Mouse (Mus musculus) limb, embryonic 14.5 days (tissue): ENCODE data around the gene Trpm5. TPM values are rescaled to one million over a fixed set of nuclear protein-coding genes. Genes with fewer than 3 reads are reported as not detected.

Source experiments
- ATAC-seq: fragments of 200-750 bp; cut with Nextera tagmentation; 2 replicates; pipeline ENCODE4 v1.8.0; 2017; ENCODE audit warnings: low read depth, moderate number of reproducible peaks, moderate TSS enrichment; ENCODE audit not compliant: low FRiP score
- DNase-seq: peaks from one replicate; pipeline ENCODE4 v3.0.0-alpha.2; 2015; ENCODE audit warnings: low spot score
- H3K27ac ChIP-seq: fragments of 300-500 bp; sonication (generic); replicated peaks from 2 replicates; pipeline ENCODE4 v1.5.1; 2014; ENCODE audit warnings: low read depth, mild to moderate bottlenecking, low read length, moderate library complexity, mixed read lengths
- H3K27me3 ChIP-seq: fragments of 300-500 bp; sonication (generic); 2 replicates; pipeline ENCODE4 v1.6.1; 2014; ENCODE audit warnings: low read length, mixed read lengths; ENCODE audit not compliant: control insufficient read depth, insufficient read depth
- H3K36me3 ChIP-seq: fragments of 300-500 bp; sonication (generic); 2 replicates; pipeline ENCODE4 v1.6.1; 2014; ENCODE audit warnings: mild to moderate bottlenecking, low read length, moderate library complexity, mixed read lengths; ENCODE audit not compliant: control insufficient read depth, insufficient read depth
- H3K4me1 ChIP-seq: fragments of 300-500 bp; sonication (generic); 2 replicates; pipeline ENCODE4 v1.6.1; 2014; ENCODE audit warnings: antibody characterized with exemption, low read length, mixed read lengths; ENCODE audit not compliant: control insufficient read depth, insufficient read depth
- H3K4me2 ChIP-seq: fragments of 300-500 bp; sonication (generic); replicated peaks from 2 replicates; pipeline ENCODE4 v1.6.1; 2014; ENCODE audit warnings: low read depth, mild to moderate bottlenecking, low read length, moderate library complexity; ENCODE audit not compliant: severe bottlenecking
- H3K4me3 ChIP-seq: fragments of 300-500 bp; sonication (generic); replicated peaks from 2 replicates; pipeline ENCODE4 v1.5.1; 2014; ENCODE audit warnings: low read length
- H3K9ac ChIP-seq: fragments of 300-500 bp; sonication (generic); 2 replicates; pipeline ENCODE4 v1.6.1; 2014; ENCODE audit warnings: mild to moderate bottlenecking, low read depth, low read length, moderate library complexity; ENCODE audit not compliant: severe bottlenecking
- H3K9me3 ChIP-seq: fragments of 300-500 bp; sonication (generic); 2 replicates; pipeline ENCODE4 v1.6.1; 2016; ENCODE audit warnings: low read length; ENCODE audit not compliant: control insufficient read depth
- POLR2A ChIP-seq: fragments of 200-500 bp; IDR thresholded peaks from 2 replicates; pipeline ENCODE4 v1.8.0; 2012; ENCODE audit warnings: inconsistent platforms, mild to moderate bottlenecking, moderate library complexity, borderline replicate concordance; ENCODE audit not compliant: insufficient read depth, insufficient read length; ENCODE audit errors: extremely low read depth
- polyA plus RNA-seq, 2 experiments: library from polyadenylated mRNA; depleted of rRNA in 1 of 2; stranded (reverse) in 1 of 2; unstranded in 1 of 2; fragments of >200 nt; fragmentation: Nextera tagmentation in 1 of 2; extraction: Ambion mirVana in 1 of 2; gene quantifications; 2 replicates each; pipeline versions ENCODE4 v1.2.1 to v1.2.3; 2012 to 2014

Trpm5 gene
- polyA plus RNA-seq, 2 experiments: 24.1 to 63.4 TPM

DNA sequence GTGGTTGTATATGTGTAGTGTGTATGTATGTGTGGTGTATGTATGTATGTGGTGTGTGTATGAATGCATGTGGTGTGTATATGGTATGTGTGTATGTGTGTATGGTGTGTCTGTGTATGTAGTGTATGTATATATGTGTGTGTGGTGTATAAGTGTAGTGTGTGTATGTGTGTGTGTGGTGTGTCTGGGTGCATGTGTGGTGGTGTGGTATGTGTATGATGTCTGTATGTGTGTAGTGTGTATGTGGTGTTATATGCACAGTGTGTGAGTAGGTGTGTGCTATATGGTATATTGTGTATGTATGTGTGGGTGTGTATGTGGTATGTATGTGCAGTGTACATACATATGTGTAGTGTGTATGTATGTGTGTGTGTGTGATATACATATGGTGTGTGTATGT, 74.4 kb downstream of the Trpm5 start:
- H3K27ac ChIP-seq: no peak overlapping the region
- ATAC-seq: no peak

More for the DNA sequence above, 74.4 kb downstream of the Trpm5 start:
- peaks cover 14% of the 10 kb centered on the region for H3K4me1 ChIP-seq
- DNase-seq: no peak
- no peak overlapping the region for H3K4me3 ChIP-seq
- H3K27me3 ChIP-seq: no peaks in the 10 kb centered on the region
- TF ChIP-seq POLR2A: no peak
- no peaks in the 10 kb centered on the region for H3K36me3 ChIP-seq
- H3K9me3 ChIP-seq: no peaks in the 10 kb centered on the region
- no peak overlapping the region for H3K4me2 ChIP-seq
- no peak overlapping the region for H3K9ac ChIP-seq

Other genes starting within 250 kb of the Trpm5 start
- 0.18 and 0.26 TPM in 2 replicates for gene Th, start 163.5 kb downstream of the Trpm5 start, polyA plus RNA-seq (2012; rRNA removed)
- 0.14 and 0.40 TPM in 2 replicates for gene Th, start 163.5 kb downstream of the Trpm5 start, polyA plus RNA-seq (2014; fragmentation: Nextera tagmentation; extraction: Ambion mirVana)
- 1.9 and 3.5 TPM in 2 replicates for gene Ascl2, start 125.4 kb downstream of the Trpm5 start, polyA plus RNA-seq (2012; rRNA removed)
- 1.1 and 1.5 TPM in 2 replicates for gene Ascl2, start 125.4 kb downstream of the Trpm5 start, polyA plus RNA-seq (2014; fragmentation: Nextera tagmentation; extraction: Ambion mirVana)
- gene Tspan32, start 89.6 kb downstream of the Trpm5 start, polyA plus RNA-seq (2012; rRNA removed): 5.1 and 5.5 TPM in 2 replicates
- gene Tspan32, start 89.6 kb downstream of the Trpm5 start, polyA plus RNA-seq (2014; fragmentation: Nextera tagmentation; extraction: Ambion mirVana): 6.0 and 7.3 TPM in 2 replicates
- gene Cd81, start 41.9 kb downstream of the Trpm5 start, polyA plus RNA-seq (2012; rRNA removed): 456 and 528 TPM in 2 replicates
- 658 and 696 TPM in 2 replicates for gene Cd81, start 41.9 kb downstream of the Trpm5 start, polyA plus RNA-seq (2014; fragmentation: Nextera tagmentation; extraction: Ambion mirVana)
- gene Tssc4, start 25.4 kb downstream of the Trpm5 start, polyA plus RNA-seq (2012; rRNA removed): 130 and 174 TPM in 2 replicates
- gene Tssc4, start 25.4 kb downstream of the Trpm5 start, polyA plus RNA-seq (2014; fragmentation: Nextera tagmentation; extraction: Ambion mirVana): 65.0 and 67.0 TPM in 2 replicates
- 1.7 and 2.7 TPM in 2 replicates for gene Kcnq1, start 11.7 kb upstream of the Trpm5 start, polyA plus RNA-seq (2012; rRNA removed)
- gene Kcnq1, start 11.7 kb upstream of the Trpm5 start, polyA plus RNA-seq (2014; fragmentation: Nextera tagmentation; extraction: Ambion mirVana): 1.3 and 1.5 TPM in 2 replicates